Mouse (Mus musculus): Measurements from ENCODE around the gene Trak1. TPM values are rescaled to one million over a fixed set of nuclear protein-coding genes. Genes with fewer than 3 reads are reported as not detected.

Gene Trak1
- total and polyA plus RNA-seq, 3 experiments = 8.2 to 28.6 (median 18.1) TPM

DNA sequence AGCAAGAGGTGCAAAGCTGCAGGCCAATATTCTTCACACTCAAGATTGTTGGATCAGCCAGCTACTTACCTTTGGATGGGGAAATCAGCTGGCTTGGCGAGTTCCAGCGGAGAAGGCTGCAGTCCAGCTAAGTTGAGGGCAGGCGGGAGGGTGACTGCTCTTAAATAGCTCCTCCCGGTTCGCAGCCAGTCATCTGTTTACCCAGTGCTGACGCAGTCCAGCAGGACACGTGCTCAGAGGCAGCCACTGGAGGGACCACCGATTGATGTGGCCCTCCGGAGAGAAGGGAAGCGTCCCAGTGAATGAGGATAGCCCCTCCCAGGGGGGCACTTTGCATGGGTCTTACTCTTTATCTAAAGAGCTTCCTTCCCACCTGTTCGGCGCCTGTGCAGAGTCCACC is 198.2 kb downstream of the Trak1 start, which contains the start of gene Cck:
Gene Cck (minus strand): TSS at position 166 of the 400 bp plus-strand sequence.
- no peaks in the 10 kb centered on the region for H3K4me1 ChIP-seq (ENCODE audit: control insufficient read depth in 1 of 2, insufficient read depth in 2 of 2)
- H3K27me3 ChIP-seq (replicated peaks) = peaks cover 72% of the 10 kb centered on the region
- H3K9ac ChIP-seq (ENCODE audit: insufficient read depth, low read depth) = no peak within 1 kb of the TSS
- TF ChIP-seq USF2 (conservative IDR thresholded peaks at IDR 0.05; ENCODE audit: low read depth, low read length) = no peak
- TF ChIP-seq IRF4 (IDR thresholded peaks at IDR 0.05; ENCODE audit: low read depth, low read length) = no peak
- no peak for TF ChIP-seq EP300 (IDR thresholded peaks at IDR 0.05; ENCODE audit: low read length)
- H3K27ac ChIP-seq (ENCODE audit: insufficient read depth, low read depth) = no peak within 1 kb of the TSS
- no peaks in the 10 kb centered on the region for H3K36me3 ChIP-seq (replicated peaks in 1 of 2; ENCODE audit: control insufficient read depth in 1 of 2, insufficient read depth in 1 of 2, low read length in 1 of 2)
- in situ Hi-C loops (cut with MboI; ENCODE audit: low pct_ligation_motif_present, low pct_unique_long_range_greater_than_20kb, low sequenced_read_pairs) = loop anchor here (25.0 kb wide), 2 partner anchors 342 to 492 kb away; partner anchors contain the start of genes Ccdc13 and Pomgnt2
- no peak within 1 kb of the TSS for H3K4me3 ChIP-seq (replicated peaks in 1 of 3; ENCODE audit: low read depth in 2 of 3, low read length in 2 of 3, poor library complexity in 1 of 3)
- H3K4me2 ChIP-seq (ENCODE audit: insufficient read depth, low read depth, poor library complexity, severe bottlenecking) = no peak within 1 kb of the TSS
- DNase-seq (ENCODE audit: extremely low read depth) = no peak
- no peaks in the 10 kb centered on the region for H3K9me3 ChIP-seq (replicated peaks; ENCODE audit: low read length)
- H3K79me2 ChIP-seq (replicated peaks; ENCODE audit: control insufficient read depth, extremely low read depth, insufficient read depth, poor library complexity, severe bottlenecking) = no peaks in the 10 kb centered on the region
- dilution Hi-C loops (cut with MboI; ENCODE audit: extremely low pct_ligation_motif_present, extremely low pct_unique_long_range_greater_than_20kb, low sequenced_read_pairs) = no loop called here

- DNase-seq (ENCODE audit: extremely low read depth) = no peak
- no peaks in the 10 kb centered on the region for H3K9me3 ChIP-seq (replicated peaks; ENCODE audit: low read length)
- H3K27ac ChIP-seq (ENCODE audit: insufficient read depth, low read depth) = no peak overlapping the region
- no peaks in the 10 kb centered on the region for H3K36me3 ChIP-seq (replicated peaks in 1 of 2; ENCODE audit: control insufficient read depth in 1 of 2, insufficient read depth in 1 of 2, low read length in 1 of 2)
- in situ Hi-C loops (cut with MboI; ENCODE audit: low pct_ligation_motif_present, low pct_unique_long_range_greater_than_20kb, low sequenced_read_pairs) = loop anchor here (25.0 kb wide), 2 partner anchors 341 to 491 kb away; partner anchors contain the start of genes Ccdc13 and Pomgnt2
- dilution Hi-C loops (cut with MboI; ENCODE audit: extremely low pct_ligation_motif_present, extremely low pct_unique_long_range_greater_than_20kb, low sequenced_read_pairs) = no loop called here
- H3K4me3 ChIP-seq (replicated peaks in 1 of 3; ENCODE audit: low read depth in 2 of 3, low read length in 2 of 3, poor library complexity in 1 of 3) = no peak overlapping the region
- TF ChIP-seq PAX5 (IDR thresholded peaks at IDR 0.05; ENCODE audit: low read length) = no peak
- TF ChIP-seq TBP (conservative IDR thresholded peaks at IDR 0.05; ENCODE audit: low read depth, low read length) = no peak
- TF ChIP-seq IRF4 (IDR thresholded peaks at IDR 0.05; ENCODE audit: low read depth, low read length) = no peak
- no peak for TF ChIP-seq CTCF (conservative IDR thresholded peaks at IDR 0.05 in 1 of 2, IDR thresholded peaks at IDR 0.05 in 1 of 2; ENCODE audit: low read depth in 2 of 2, low read length in 2 of 2)
- no peak overlapping the region for H3K9ac ChIP-seq (ENCODE audit: insufficient read depth, low read depth)
- peaks cover 74% of the 10 kb centered on the region for H3K27me3 ChIP-seq (replicated peaks)
- H3K79me2 ChIP-seq (replicated peaks; ENCODE audit: control insufficient read depth, extremely low read depth, insufficient read depth, poor library complexity, severe bottlenecking) = no peaks in the 10 kb centered on the region
- no peak overlapping the region for H3K4me2 ChIP-seq (ENCODE audit: insufficient read depth, low read depth, poor library complexity, severe bottlenecking)
- H3K4me1 ChIP-seq (ENCODE audit: control insufficient read depth in 1 of 2, insufficient read depth in 2 of 2) = no peaks in the 10 kb centered on the region
These were observed 198.8 kb downstream of the Trak1 start for GRCm38 (mm10) chr9:121496102-121496501.

DNA sequence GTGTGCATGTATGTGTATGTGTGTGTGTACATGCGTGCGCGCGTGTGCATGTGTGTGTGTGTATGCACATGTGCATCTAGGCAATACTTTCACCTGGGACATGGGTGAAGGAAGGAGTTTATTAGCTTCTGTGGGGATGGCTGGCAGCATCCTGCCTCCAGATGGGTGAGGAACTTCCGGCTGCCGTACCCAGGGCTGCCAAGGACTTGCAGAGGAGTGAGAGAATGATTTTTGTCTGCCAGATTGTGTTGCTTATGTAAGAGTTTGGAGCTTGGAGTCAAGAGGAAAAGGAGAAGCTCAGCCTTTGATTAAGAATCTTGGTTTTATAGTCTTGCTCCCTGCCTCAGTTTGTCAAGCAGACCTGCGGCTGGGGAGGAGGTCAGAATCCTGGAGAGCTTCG is 208.0 kb downstream of the Trak1 start:
- H3K27me3 ChIP-seq (replicated peaks) = peaks cover 29% of the 10 kb centered on the region
- H3K27ac ChIP-seq (ENCODE audit: insufficient read depth, low read depth) = no peak overlapping the region
- no peaks in the 10 kb centered on the region for H3K36me3 ChIP-seq (replicated peaks in 1 of 2; ENCODE audit: control insufficient read depth in 1 of 2, insufficient read depth in 1 of 2, low read length in 1 of 2)
- H3K4me1 ChIP-seq (ENCODE audit: control insufficient read depth in 1 of 2, insufficient read depth in 2 of 2) = no peaks in the 10 kb centered on the region
- no peak overlapping the region for H3K9ac ChIP-seq (ENCODE audit: insufficient read depth, low read depth)
- H3K4me3 ChIP-seq (replicated peaks in 1 of 3; ENCODE audit: low read depth in 2 of 3, low read length in 2 of 3, poor library complexity in 1 of 3) = no peak overlapping the region
- no peak for DNase-seq (ENCODE audit: extremely low read depth)
- peaks cover 3% of the 10 kb centered on the region for H3K9me3 ChIP-seq (replicated peaks; ENCODE audit: low read length)
- H3K79me2 ChIP-seq (replicated peaks; ENCODE audit: control insufficient read depth, extremely low read depth, insufficient read depth, poor library complexity, severe bottlenecking) = no peaks in the 10 kb centered on the region
- dilution Hi-C loops (cut with MboI; ENCODE audit: extremely low pct_ligation_motif_present, extremely low pct_unique_long_range_greater_than_20kb, low sequenced_read_pairs) = no loop called here
- TF ChIP-seq CTCF (conservative IDR thresholded peaks at IDR 0.05 in 1 of 2, IDR thresholded peaks at IDR 0.05 in 1 of 2; ENCODE audit: low read depth in 2 of 2, low read length in 2 of 2) = no peak
- TF ChIP-seq MAZ (IDR thresholded peaks at IDR 0.05; ENCODE audit: low read depth, low read length) = no peak
- no peak for TF ChIP-seq USF2 (conservative IDR thresholded peaks at IDR 0.05; ENCODE audit: low read depth, low read length)
- TF ChIP-seq ELF1 (IDR thresholded peaks at IDR 0.05; ENCODE audit: low read depth, low read length) = no peak
- no peak for TF ChIP-seq MAX (IDR thresholded peaks at IDR 0.05; ENCODE audit: low read length)
- TF ChIP-seq JUND (conservative IDR thresholded peaks at IDR 0.05; ENCODE audit: low read depth, low read length) = no peak
- no peak for TF ChIP-seq HCFC1 (IDR thresholded peaks at IDR 0.05; ENCODE audit: low read depth, low read length)
- no peak for TF ChIP-seq SIN3A (IDR thresholded peaks at IDR 0.05; ENCODE audit: low read length)
- TF ChIP-seq NELFE (IDR thresholded peaks at IDR 0.05; ENCODE audit: low read depth, low read length) = no peak
- no peak for TF ChIP-seq POLR2AphosphoS2 (IDR thresholded peaks at IDR 0.05; ENCODE audit: low read depth, low read length)
- in situ Hi-C loops (cut with MboI; ENCODE audit: low pct_ligation_motif_present, low pct_unique_long_range_greater_than_20kb, low sequenced_read_pairs) = no loop called here
- H3K4me2 ChIP-seq (ENCODE audit: insufficient read depth, low read depth, poor library complexity, severe bottlenecking) = no peak overlapping the region
